Mouse (Mus musculus): ENCODE measurements around the gene Snx20.
"Not testable (repeated sequence)": the region's sequence is repeated elsewhere in the genome, so short reads cannot be mapped to it uniquely, and the experiment has no call there.

Gene Snx20

GRCm38 (mm10) chr8:88635474-88636397 is at the start of gene Snx20:
TSS of gene Snx20 (minus strand) at chr8:88636128.
- DNase-seq = no peak

- peak; percentile 79 to 89 for DNase-seq
Measured at GRCm38 (mm10) chr8:88683656-88684289, 47.8 kb upstream of the Snx20 start.

GRCm38 (mm10) chr8:88681046-88681445 is 45.1 kb upstream of the Snx20 start:
- DNase-seq = peak; percentile 59 to 65

DNA sequence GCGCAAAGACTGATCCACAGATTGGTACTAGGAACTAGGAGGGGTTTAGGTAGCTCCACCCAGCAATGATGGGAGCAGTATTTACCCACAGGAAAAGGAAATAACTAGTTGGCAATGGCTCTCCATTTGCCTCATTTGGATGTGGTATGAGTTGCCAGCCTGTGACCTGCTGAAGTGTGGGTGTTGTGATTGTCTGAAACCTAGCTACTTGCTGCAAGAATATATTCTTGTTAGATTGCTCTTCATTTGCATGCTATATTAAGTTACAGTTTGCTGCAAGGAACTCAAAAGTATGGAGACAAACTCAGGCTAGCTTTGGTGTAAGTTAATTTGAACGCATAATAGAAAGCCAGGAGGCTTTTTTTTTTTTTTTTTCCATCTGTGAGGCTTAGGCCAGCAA is 44.6 kb upstream of the Snx20 start:
- DNase-seq = no peak

- peak; percentile 77 to 82 for DNase-seq
Measured at GRCm38 (mm10) chr8:88677071-88677470, 41.1 kb upstream of the Snx20 start.

DNA sequence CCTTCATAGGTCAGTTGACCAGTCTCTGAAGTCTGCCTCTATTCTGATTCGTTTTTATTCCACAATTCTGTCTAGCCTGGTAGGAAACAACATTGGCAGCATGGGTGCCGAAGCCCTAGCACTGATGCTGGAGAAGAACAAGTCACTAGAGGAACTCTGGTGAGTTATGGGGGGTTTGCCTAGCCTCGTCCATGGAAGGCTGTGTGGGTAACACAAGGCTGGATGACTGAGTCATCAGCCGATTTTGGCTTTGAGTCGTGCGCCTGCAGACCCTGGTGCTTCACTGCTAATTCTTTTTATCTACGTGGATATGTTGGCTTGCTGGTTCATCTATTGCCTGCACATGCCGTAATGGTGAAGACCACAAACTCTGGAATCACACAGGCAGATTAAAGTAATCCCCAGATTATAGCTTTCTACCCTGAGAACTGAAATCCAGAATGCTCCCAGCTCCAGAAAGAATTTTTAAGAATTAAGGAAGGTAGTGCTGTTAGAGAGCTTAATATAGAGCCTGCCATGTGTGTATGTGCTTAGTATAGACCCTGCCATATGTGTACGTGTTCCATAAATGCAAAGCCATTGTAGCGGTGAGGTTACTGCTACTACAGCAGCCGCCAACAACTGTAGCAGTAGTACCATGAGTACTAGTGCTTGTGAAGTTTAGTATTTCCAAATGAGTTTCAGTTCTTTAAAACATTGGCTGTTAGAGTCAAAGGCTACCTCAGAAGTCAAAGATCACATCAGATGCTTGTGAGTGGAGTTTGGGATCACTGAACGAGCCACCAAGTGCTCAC is 39.6 kb upstream of the Snx20 start:
- DNase-seq = no peak

DNA sequence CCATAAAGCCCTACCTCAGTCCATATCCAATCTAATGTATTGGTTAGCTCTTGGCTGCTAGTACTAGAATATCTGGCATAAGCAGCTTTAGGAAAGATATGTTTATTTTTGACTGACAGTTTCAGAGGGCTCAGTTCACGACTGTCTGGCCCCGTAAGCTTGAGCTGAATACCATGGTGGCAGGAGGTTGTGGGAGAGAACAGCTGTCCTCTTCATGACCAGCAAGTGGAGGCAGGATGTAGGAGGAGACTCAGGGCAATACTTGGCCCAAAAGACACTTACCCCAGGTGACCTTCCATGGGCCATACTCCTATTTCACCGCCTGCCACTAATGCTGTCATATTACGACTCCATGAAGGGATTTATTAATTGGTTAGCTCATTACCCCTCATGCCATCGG is 37.9 kb upstream of the Snx20 start:
- no peak for DNase-seq

GRCm38 (mm10) chr8:88671575-88671974 is 35.6 kb upstream of the Snx20 start:
- no peak for DNase-seq

GRCm38 (mm10) chr8:88670782-88671181 is 34.9 kb upstream of the Snx20 start:
- no peak for DNase-seq

- no peak for DNase-seq
Measured at GRCm38 (mm10) chr8:88668400-88669086, 32.6 kb upstream of the Snx20 start.

DNA sequence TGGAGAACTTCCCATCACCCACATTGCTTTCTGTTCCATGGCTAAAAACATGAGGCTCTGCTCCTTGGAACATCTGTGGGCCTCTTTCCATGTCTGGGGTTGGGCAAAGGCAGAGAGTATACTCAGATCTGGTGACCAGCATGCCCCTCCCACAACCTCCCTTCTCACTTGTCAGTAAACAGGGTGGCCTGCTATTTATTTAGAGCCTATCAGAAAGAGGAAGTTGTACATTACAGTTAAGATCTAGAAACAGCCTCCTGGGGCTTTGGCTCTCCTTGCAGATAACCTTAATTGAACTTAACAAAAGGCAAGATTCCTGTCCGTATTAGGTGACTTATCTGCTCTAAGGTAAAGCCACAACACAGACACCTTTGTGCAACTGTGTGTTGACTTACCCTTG is 30.5 kb upstream of the Snx20 start:
- no peak for DNase-seq

GRCm38 (mm10) chr8:88664947-88665346 is 29.0 kb upstream of the Snx20 start:
- DNase-seq = peak; percentile 82 to 85

DNA sequence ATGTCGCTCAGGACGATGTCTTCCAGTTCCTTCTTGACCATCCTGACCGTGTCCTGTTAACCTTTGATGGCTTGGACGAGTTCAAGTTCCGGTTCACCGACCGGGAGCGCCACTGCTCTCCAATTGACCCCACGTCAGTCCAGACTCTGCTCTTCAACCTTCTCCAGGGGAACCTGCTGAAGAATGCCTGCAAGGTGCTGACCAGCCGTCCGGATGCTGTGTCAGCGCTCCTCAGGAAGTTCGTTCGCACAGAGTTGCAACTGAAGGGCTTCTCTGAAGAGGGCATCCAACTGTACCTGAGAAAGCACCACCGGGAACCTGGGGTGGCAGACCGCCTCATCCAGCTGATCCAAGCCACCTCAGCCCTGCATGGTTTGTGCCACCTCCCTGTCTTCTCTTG is 28.2 kb upstream of the Snx20 start:
- no peak for DNase-seq

DNA sequence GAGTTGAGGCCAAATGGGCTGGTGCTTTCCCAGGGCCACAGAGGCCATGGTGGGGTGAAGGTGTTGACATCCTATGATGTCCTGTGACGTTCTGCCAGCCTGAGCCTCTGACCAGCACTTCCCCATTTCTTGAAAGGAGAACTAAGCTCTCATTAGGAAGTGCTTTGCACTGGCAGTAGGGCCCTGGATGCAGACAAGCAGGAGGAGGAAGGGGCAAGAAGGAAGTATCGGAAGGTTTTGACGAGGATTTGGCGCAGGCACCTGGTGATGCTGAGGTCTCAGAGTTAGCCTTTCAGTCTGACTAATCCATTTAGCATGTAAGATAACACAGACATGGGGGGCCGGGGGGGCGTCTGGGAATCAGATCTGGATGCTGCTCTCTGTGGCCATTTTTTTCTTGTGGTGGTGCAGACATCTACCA is 26.5 kb upstream of the Snx20 start:
- DNase-seq = no peak

- DNase-seq = no peak
Measured at GRCm38 (mm10) chr8:88659873-88660272, 23.9 kb upstream of the Snx20 start.

DNA sequence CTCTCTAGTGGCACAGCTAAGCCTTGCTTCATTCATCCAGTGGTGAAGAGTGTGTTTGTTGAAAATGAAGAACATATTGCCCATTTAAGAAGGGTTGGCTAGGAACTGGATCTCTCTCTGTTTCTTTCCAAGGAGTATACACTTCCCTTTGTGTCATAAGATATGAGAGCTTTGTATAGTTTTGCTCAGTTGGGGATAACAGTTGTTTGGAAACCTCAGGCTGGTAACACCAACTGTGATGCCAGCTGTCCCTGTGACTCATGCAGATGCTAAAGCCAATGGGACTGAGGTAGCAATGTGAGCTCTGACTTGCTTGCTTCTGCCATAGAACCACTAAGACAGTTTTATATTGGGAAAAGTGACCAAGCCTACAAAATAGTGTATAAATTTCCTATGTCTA is 19.4 kb upstream of the Snx20 start:
- DNase-seq = peak in 1 of 2 experiments; percentile 36

DNA sequence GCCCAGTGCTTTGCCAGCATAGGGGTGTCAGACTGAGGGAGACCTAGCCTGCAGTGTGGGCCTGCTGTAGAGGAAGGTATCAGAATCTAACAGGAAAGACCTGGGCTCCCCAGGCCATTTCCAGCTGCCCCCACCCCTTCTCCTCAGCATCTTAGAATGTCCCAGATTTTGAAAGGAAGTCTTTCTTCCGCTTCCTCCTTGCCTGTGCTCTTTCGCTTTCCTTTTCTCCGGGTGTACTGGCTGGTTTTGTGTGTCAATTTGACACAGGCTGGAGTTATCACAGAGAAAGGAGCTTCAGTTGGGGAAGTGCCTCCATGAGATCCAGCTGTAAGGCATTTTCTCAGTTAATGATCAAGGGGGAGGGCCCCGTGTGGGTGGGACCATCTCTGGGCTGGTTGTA is 15.2 kb upstream of the Snx20 start:
- DNase-seq = not testable (repeated sequence)

- no peak for DNase-seq
Measured at GRCm38 (mm10) chr8:88650016-88650708, 14.2 kb upstream of the Snx20 start.

GRCm38 (mm10) chr8:88648322-88648721 is 12.4 kb upstream of the Snx20 start:
- no peak for DNase-seq

GRCm38 (mm10) chr8:88646837-88647778 is 11.2 kb upstream of the Snx20 start, which contains the start of gene Nod2:
TSS of gene Nod2 (plus strand) at chr8:88647315.
- DNase-seq = peak; percentile 48 to 65

All from cerebellum, postnatal 10 days (tissue).